Mouse (Mus musculus) lung, postnatal 36 days (tissue): Measurements from ENCODE around the gene Dpm2.

Experiments
- DNase-seq: peaks from one replicate; pipeline ENCODE4 v3.0.0; 2022; ENCODE audit warnings: mixed read lengths

The Dpm2 gene

GRCm38 (mm10) chr2:32618051-32618450 is 47.4 kb downstream of the Dpm2 start:
- DNase-seq: no peak

GRCm38 (mm10) chr2:32620682-32621516 is 50.2 kb downstream of the Dpm2 start:
- DNase-seq: peak; percentile 63

- DNase-seq: no peak
Observed at GRCm38 (mm10) chr2:32621517-32621859, 50.8 kb downstream of the Dpm2 start, which contains the start of gene Ak1. Ak1 (plus strand) TSS chr2:32621758.
